Mouse (Mus musculus) cerebellum, postnatal 36 days (tissue): Measurements from ENCODE around the gene Nck2.
A peak's percentile ranks its signal among the peaks of the same experiment; 100 is the strongest.
"Not testable (repeated sequence)": the region's sequence is repeated elsewhere in the genome, so short reads cannot be mapped to it uniquely, and the experiment has no call there.

Experiments used
- DNase-seq, 2 experiments: peaks; one replicate each; pipeline ENCODE4 v3.0.0; 2021 to 2022; ENCODE audit warnings: mixed read lengths in 2 of 2

The Nck2 gene

DNA sequence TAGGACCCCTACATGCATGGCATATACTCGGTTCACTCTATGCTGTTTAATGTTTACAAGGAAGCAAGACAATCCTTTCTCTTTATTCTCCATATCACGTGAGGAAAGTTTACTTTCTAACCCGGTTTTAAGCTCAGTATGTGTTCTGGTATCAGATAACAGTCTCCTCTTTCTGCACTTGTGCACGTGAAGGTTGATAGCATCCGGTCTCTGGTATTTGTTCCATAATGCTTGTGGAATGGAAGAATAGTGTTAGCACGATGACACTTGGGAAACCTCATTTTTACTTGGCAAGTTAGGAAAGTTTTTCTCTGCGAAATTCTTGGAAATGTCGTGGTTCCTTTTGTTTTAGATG, 58.4 kb downstream of the Nck2 start:
- DNase-seq = no peak

- no peak for DNase-seq
These were observed 58.9 kb downstream of the Nck2 start for GRCm38 (mm10) chr1:43503261-43503660.

DNA sequence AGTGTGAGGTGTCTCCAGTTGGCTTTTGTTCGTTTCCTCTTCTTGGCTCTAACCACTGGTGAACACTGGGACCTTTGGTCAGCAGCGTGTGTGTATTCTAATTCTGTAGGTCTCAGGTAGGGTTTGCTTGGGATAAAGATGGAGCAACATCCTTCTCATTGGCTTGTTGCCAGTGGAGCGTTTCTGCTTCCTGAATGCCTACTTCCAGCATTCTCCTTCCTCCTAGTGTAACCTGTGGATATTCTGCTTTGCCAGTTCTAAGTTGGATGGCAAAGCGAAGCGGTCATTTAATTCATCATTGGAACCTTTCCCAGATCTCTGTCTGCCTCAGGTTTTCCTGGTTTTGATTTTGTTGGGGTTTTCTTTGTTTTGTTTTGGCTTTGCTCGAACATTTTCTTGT, 59.3 kb downstream of the Nck2 start:
- no peak for DNase-seq

GRCm38 (mm10) chr1:43504235-43504634, 59.9 kb downstream of the Nck2 start:
- DNase-seq = peak; percentile 34 to 45

GRCm38 (mm10) chr1:43506638-43507037, 62.3 kb downstream of the Nck2 start:
- no peak for DNase-seq

DNA sequence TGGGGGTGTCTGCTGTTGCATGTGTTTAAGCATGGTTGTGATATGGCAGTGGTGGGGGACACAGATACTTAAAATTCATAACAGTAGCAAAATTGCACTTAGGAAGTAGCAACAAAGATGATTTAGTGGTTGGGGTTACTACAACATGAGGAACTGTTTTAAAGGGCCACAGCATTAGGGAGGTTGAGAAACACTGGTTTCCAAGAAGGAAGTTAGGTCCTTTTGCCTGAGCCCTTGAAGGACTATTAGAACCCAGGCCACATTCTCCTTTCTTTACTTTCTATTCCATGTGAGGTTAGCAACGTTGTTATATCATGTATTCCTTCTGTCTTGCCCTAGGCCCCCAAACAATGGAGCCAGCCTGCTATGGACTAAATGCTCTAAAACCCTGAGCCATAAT, 63.4 kb downstream of the Nck2 start:
- DNase-seq = no peak

GRCm38 (mm10) chr1:43511256-43511655, 66.9 kb downstream of the Nck2 start:
- peak; percentile 64 for DNase-seq

GRCm38 (mm10) chr1:43511667-43512066, 67.3 kb downstream of the Nck2 start:
- DNase-seq = peak; percentile 61 to 67

- no peak for DNase-seq
These were observed 73.0 kb downstream of the Nck2 start for GRCm38 (mm10) chr1:43517405-43517804.

DNA sequence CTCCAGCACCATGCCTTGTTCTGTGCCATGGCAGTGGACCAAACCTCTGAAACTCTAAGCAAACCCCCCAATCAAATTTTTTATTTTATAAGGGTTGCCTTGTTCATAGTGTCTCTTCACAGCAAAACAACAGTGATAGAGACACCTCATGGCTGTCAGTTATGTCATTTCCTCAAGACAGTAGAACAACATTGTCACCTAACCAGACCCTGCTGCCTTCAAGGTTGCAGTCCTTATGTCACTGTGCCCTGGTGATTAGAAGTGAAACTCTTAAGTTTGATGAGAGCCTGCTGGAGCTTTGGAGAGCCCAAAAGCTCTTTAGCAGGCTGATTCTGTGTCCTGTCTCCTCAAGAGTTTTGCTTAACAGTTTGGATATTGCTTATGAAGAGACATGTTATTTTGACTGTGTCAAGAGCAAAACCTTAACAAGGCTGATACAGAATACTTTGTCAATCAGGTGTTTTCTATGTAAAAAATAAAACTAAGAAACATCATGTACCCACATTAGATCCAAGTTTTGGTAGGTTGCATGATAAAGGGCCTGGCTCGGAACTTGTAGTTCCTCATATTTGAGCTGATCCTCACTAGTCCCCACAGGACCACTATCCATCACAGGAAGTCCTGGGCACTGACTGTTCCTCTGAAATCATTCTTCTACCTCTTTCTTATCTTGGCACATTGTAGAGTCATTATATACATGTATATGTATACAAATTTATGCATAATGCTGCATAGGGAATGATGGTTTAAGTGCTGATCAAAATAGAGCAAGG, 76.0 kb downstream of the Nck2 start:
- DNase-seq = no peak

DNA sequence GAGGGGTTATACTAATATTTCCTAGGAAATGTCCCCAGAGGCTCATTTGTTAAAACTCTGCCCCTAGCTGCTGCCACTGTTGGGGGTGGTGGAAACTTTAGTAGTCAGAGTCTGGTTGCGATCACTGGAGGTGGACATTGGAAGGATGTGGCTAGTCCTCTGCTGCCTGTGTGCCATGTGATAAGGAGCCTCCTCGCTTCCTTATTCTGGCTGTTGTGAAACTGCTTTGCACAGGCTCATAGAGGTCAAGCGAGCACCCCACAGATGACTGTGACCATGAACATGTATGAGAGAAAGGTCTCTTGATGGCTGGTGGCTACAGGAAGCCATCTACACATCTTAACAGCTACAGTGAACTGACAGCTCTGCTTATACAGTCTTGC, 76.6 kb downstream of the Nck2 start:
- no peak for DNase-seq

DNA sequence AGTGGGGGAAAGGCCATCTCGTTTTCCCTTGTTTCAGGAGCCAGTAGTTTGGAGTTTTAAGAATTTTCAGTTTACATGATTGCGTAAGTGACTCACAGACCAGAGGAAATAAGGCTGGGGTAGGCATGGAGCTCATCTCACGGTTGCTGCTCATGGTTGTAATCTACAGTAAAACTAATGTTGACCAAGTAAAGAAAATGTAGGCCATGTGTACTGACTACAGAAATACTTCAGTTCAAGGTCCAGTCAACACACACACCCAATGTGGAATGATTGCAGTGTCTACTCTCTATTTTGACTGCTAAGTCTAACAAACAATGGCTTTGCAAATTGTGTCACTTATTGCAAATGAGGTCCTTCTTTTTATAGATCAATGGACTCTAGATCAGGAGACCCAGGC, 77.1 kb downstream of the Nck2 start:
- DNase-seq = no peak

DNA sequence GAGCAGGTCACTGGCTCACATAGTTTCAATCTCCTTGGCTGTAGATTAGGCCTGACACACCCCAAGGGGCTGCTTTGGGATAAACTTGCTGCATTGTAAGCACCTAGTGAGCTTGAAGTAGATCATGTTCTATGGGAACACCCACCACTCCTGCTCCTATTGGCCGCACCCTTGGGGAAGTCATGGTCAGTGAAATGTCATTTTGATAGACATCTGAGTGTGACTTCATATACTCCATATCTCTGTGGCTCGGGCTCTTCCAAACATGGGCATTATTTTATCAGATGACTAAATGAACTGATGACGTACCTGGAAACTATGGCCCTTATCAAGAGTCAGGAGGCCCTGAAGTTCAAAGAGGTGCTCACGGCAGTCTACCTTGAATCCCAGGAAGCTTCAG, 77.6 kb downstream of the Nck2 start:
- no peak for DNase-seq

DNA sequence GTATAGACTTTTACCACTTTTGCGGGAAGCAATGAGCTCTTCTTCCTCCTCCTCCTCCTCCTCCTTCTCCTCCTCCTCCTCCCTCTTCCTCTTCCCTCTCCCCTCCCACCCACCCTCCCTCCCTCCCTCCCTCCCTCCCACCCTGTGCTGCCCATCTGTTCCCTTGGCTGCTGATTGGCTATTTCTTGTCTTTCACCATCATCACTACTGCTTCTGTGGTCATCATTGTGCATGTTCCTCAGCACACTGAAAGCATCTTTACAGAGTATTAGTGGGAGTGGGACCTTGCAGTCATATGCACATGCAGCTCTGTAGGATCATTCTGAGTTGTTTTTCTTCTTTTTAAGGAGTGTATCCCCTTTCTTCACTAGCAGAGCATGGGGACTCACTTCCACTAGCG, 78.6 kb downstream of the Nck2 start:
- DNase-seq = no peak

DNA sequence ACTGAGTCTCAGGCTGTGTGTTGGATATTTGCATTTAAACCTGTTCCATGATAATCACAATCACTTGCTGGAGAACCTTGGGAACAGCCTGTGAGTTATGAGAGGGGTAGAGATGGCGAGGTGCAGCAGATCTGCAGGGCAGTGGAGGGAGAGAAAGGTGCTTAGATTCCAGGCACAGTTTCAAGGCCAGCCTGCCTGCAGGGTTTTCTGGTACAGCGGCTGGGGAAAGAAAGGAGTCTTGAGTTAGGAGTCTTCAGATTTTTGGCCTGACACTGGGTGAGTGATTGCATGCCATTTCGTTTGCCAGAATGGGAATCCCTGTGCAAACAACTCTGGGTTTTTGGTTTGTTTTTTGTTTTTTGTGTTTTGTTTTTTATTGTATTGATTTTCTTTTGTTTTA, 80.0 kb downstream of the Nck2 start:
- DNase-seq = no peak

GRCm38 (mm10) chr1:43528275-43528674, 83.9 kb downstream of the Nck2 start:
- DNase-seq = no peak

- no peak for DNase-seq
These were observed 84.7 kb downstream of the Nck2 start for GRCm38 (mm10) chr1:43529086-43529485.

DNA sequence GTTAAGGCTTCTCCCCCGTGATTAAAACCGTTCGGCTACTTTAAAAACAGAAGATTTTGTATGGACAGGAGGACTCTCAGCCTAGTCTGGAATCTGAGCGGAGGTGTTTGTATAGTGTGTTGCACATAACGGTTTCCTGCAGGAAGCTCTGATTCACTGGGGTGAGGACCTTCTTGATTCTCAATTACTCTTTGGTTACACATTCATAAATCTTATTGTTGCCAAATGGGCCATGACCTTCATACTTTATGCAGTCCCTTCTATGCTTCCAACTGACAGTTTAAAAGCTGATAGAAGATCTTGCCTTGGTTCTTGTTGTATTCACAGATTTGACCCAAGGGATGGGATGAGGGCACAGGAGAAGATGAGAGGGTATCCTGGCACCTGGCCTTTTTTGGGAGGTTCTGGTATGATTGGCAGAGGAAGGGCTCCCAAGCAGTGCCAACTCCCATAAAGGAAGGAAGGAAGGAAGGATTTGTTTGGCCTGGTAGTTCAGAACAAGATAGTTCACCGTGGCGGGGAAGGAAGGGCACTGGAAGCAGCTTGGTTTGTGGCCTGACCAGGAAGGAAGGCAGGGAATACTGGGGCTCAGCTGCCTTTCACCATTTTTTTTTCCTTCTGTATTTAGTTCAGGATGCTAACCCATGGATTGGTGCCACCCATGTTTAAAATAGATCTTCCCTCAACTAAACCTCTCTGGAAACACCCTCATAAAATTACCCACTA, 86.1 kb downstream of the Nck2 start:
- DNase-seq = no peak

DNA sequence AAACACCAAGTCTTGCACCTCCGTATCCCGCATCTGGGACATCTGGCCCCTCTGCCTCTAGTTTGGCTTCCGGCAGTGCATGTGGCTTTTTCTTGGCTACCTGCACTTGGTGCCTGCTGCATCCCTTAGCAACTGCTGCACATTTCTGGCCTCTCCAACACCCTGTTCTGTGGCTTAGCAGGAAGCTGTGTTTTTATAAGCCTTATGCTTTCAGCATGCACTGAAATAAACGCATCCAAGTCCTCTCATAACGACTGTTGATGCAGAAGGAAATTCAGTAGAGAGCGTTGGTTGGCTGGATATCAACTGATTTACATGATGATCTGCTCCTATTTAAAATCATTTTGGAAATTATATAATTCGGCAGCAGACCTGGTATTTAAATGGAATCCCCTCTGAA, 86.9 kb downstream of the Nck2 start:
- DNase-seq = no peak

GRCm38 (mm10) chr1:43532279-43532678, 87.9 kb downstream of the Nck2 start:
- DNase-seq = no peak

- not testable (repeated sequence) for DNase-seq
These were observed 89.1 kb downstream of the Nck2 start for GRCm38 (mm10) chr1:43533497-43533896.

- DNase-seq = no peak
These were observed 89.8 kb downstream of the Nck2 start for GRCm38 (mm10) chr1:43534060-43534760.

DNA sequence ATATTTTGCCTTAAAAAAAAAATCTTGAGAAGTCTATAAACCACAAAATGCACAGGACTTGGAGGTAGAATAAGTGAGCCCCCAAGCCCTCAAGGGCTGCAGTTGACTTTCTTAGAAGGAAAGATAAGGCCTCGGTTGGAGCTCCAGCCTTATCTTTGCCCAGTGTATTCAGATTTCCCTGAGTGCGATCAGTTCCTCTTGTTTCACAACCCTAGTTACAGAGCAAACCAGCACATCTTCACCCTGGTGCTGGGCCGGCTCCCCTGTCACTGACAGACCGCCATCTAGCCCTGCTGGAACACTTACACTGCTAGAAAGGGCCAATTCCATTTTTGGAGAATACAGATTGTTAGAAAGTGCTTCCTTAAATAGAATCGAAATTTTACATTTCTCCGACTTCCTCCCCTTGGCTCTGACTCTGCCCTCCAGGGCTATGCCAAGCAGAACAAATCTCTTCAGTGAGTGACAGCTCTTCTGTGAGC, 91.2 kb downstream of the Nck2 start:
- peak; percentile 20 to 30 for DNase-seq

DNA sequence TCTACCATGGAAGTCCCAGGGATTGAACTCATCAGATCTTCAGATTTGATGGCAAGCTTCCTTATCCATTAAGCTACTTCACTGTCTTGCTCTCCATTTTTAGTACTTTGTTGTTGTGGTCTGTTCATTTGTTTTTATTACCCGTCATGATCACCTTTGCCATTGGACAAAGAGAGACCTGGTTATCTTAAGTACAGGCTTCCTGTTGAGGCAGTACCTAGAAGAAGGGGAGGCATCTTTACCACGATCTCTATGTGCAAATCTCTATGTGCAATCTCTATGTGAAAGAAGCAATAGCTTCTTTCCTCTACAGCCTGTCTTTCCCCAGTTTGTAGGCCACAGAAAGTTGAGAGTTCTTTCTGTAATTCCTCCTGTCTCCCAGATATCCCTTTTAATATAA, 91.9 kb downstream of the Nck2 start:
- DNase-seq = no peak
